In the genomic region with DNA sequence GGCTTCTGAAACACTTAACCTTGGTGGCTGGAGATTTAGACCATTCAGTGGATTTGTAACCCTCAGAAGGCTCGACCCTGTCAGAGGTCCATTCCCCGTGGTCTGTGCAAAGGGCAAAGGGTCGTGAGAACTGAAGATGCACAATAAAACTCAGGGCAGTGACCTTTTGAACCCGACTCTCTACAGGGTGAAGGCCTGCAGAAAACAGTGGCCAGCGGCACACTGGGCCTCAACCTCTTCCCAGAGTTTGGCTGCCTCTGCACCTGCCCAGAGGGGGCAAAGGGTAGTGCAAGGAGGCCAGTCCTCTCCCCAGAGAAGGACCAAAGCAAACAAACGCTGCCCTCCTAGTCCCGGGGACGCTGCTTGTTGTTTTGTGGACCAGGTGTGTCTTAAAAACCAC, we compare ENCODE assay signal across 12 mouse cellular contexts. TPM values are rescaled to one million over a fixed set of nuclear protein-coding genes. Genes with fewer than 3 reads are reported as not detected.
A peak's percentile ranks its signal among the peaks of the same experiment; 100 is the strongest.
DNase-seq lines count a peak whose midpoint lies in the region; ATAC-seq and TF ChIP-seq lines count a peak whose summit lies in the region.
"Had no signal": no experiment of that assay in that cellular context is flagged by ENCODE, and none has a peak within 500 bp of the region (broad histone marks: within the 10 kb centered on the region; RNA-seq: fewer than 3 reads in every experiment).

No protein-coding gene starts in this region.

- 0 out of 2 replicates have a peak overlapping the region, but pooled peaks have one; percentile 13 for H3K9ac ChIP-seq in heart, embryonic 14.5 days (ENCODE audit: low read length)
- H3K9ac ChIP-seq in lung, postnatal 0 days (replicated peaks; ENCODE audit: low read depth), result no peak overlapping the region
- no peak overlapping the region for H3K9ac ChIP-seq in neural tube, embryonic 11.5 days (ENCODE audit: low read length)
- H3K9ac ChIP-seq: forebrain, embryonic 13.5 days; liver, embryonic 14.5 days had no signal

- DNase-seq in heart, postnatal 10 days, result no peak
- DNase-seq in lung, postnatal 0 days (ENCODE audit: low spot score), result no peak
- no peak for DNase-seq in lung, postnatal 25 days (ENCODE audit: low spot score)
- DNase-seq in kidney, adult 9 months, result peak; percentile 91
- DNase-seq in neural tube, embryonic 11.5 days (ENCODE audit: low spot score), result no peak
- DNase-seq in urinary bladder, postnatal 10 days (ENCODE audit: low spot score), result no peak
- no peak for DNase-seq in right cerebral cortex, postnatal 14 days
- DNase-seq: cerebellum, adult 2 months; spleen, adult 18-20 months had no signal

- no peak for ATAC-seq in heart, embryonic 14.5 days (ENCODE audit: insufficient number of reproducible peaks, insufficient read depth, low FRiP score, low read depth)
- no peak for ATAC-seq in lung, postnatal 0 days
- no peak for ATAC-seq in neural tube, embryonic 11.5 days (ENCODE audit: insufficient read depth, low FRiP score, low TSS enrichment)
- ATAC-seq: forebrain, embryonic 13.5 days had no signal

- H3K36me3 ChIP-seq in heart, embryonic 14.5 days (ENCODE audit: control insufficient read depth, insufficient read depth, low read length), result peaks cover 4% of the 10 kb centered on the region; the same call in 1 of the 2 replicates
- no peaks in the 10 kb centered on the region for H3K36me3 ChIP-seq in lung, postnatal 0 days (ENCODE audit: insufficient read depth, low read length)
- no peaks in the 10 kb centered on the region for H3K36me3 ChIP-seq in neural tube, embryonic 11.5 days (ENCODE audit: control insufficient read depth, insufficient read depth, low read length)

- H3K4me2 ChIP-seq in heart, embryonic 14.5 days (ENCODE audit: low read length), result no peak overlapping the region
- H3K4me2 ChIP-seq in lung, postnatal 0 days (replicated peaks; ENCODE audit: low read depth, low read length), result no peak overlapping the region
- H3K4me2 ChIP-seq in neural tube, embryonic 11.5 days (ENCODE audit: low read depth), result no peak overlapping the region
- H3K4me2 ChIP-seq: forebrain, embryonic 13.5 days had no signal

- H3K27me3 ChIP-seq in heart, embryonic 14.5 days (ENCODE audit: control insufficient read depth, insufficient read depth, low read length), result no peaks in the 10 kb centered on the region
- H3K27me3 ChIP-seq in lung, postnatal 0 days (replicated peaks; ENCODE audit: insufficient read depth, low read length), result no peaks in the 10 kb centered on the region
- H3K27me3 ChIP-seq in neural tube, embryonic 11.5 days (ENCODE audit: control insufficient read depth, insufficient read depth, low read length), result no peaks in the 10 kb centered on the region
- H3K27me3 ChIP-seq: forebrain, embryonic 13.5 days had no signal

- no peak for TF ChIP-seq CTCF in lung, postnatal 0 days (IDR thresholded peaks at IDR 0.05)

- 28% methylated on average over 8 of the region's 8 CpGs for WGBS in heart, embryonic 14.5 days
- WGBS in lung, postnatal 0 days, result 25% methylated on average over 8 of the region's 8 CpGs
- 0% methylated on average over 8 of the region's 8 CpGs for WGBS in neural tube, embryonic 11.5 days

- TF ChIP-seq EP300 in lung, postnatal 0 days (IDR thresholded peaks at IDR 0.05), result no peak

- intact Hi-C loops in heart, postnatal 10 days (cut with DNase I), result no loop called here

- no peak overlapping the region for H3K4me3 ChIP-seq in heart, embryonic 14.5 days (ENCODE audit: control insufficient read depth in 1 of 2, insufficient read depth in 1 of 2, low read depth in 1 of 2, low read length in 2 of 2)
- no peak overlapping the region for H3K4me3 ChIP-seq in lung, postnatal 0 days (ENCODE audit: low read depth, low read length)
- H3K4me3 ChIP-seq in neural tube, embryonic 11.5 days (ENCODE audit: low read depth, low read length), result no peak overlapping the region
- H3K4me3 ChIP-seq: forebrain, embryonic 13.5 days had no signal

- H3K9me3 ChIP-seq in heart, embryonic 14.5 days (ENCODE audit: control insufficient read depth, low read length), result no peaks in the 10 kb centered on the region
- no peaks in the 10 kb centered on the region for H3K9me3 ChIP-seq in lung, postnatal 0 days (ENCODE audit: low read length)
- no peaks in the 10 kb centered on the region for H3K9me3 ChIP-seq in neural tube, embryonic 11.5 days (ENCODE audit: control insufficient read depth, low read length)
- H3K9me3 ChIP-seq: forebrain, embryonic 13.5 days had no signal

- peak overlapping the region; percentile 27 to 57 for H3K27ac ChIP-seq in heart, embryonic 14.5 days (replicated peaks in 1 of 2; ENCODE audit: control insufficient read depth in 1 of 2, insufficient read depth in 1 of 2, low read depth in 2 of 2, low read length in 2 of 2)
- H3K27ac ChIP-seq in lung, postnatal 0 days (ENCODE audit: low read length), result peak overlapping the region; percentile 76
- peak overlapping the region; percentile 72 for H3K27ac ChIP-seq in neural tube, embryonic 11.5 days (ENCODE audit: low read depth, low read length)
- H3K27ac ChIP-seq: forebrain, embryonic 13.5 days; liver, embryonic 14.5 days had no signal

- H3K4me1 ChIP-seq in heart, embryonic 14.5 days (ENCODE audit: control insufficient read depth in 2 of 2, insufficient read depth in 2 of 2, low read length in 2 of 2), result peaks cover 66 to 94% of the 10 kb centered on the region in 2 experiments
- peaks cover 74% of the 10 kb centered on the region for H3K4me1 ChIP-seq in lung, postnatal 0 days (ENCODE audit: insufficient read depth, low read depth, low read length)
- H3K4me1 ChIP-seq in neural tube, embryonic 11.5 days (ENCODE audit: control insufficient read depth, insufficient read depth, low read length), result peaks cover 55% of the 10 kb centered on the region

RNA-seq across cellular contexts. Expression of a gene that starts 34.1 kb away (rescaled TPM):
- 16.2 TPM in 2 replicates for polyA plus RNA-seq in heart, embryonic 14.5 days (2014; fragmentation: Nextera tagmentation; extraction: Ambion mirVana)
- 10 to 100 TPM; 89.2 to 89.6 TPM for total RNA-seq in heart, postnatal 10 days (2021)
- polyA plus RNA-seq in lung, postnatal 0 days (2015; fragmentation: Nextera tagmentation; extraction: Ambion mirVana), result 22.6 and 23.2 TPM in 2 replicates
- polyA plus RNA-seq in neural tube, embryonic 11.5 days (2014; fragmentation: Nextera tagmentation; extraction: Ambion mirVana), result 15.1 and 16.6 TPM in 2 replicates
